Mouse (Mus musculus): ENCODE data around the gene Hdhd3. TPM values are rescaled to one million over a fixed set of nuclear protein-coding genes. Genes with fewer than 3 reads are reported as not detected.

Hdhd3 gene
- 12.7 and 13.8 TPM in 2 replicates for polyA plus RNA-seq (2015; fragmentation: Nextera tagmentation; extraction: Ambion mirVana)

GRCm38 (mm10) chr4:62503374-62503970, at the start of gene Hdhd3:
Hdhd3 (minus strand) TSS chr4:62503467.
- peaks cover 12% of the 10 kb centered on the region for H3K36me3 ChIP-seq (ENCODE audit: control insufficient read depth, insufficient read depth, low read length)
- peaks cover 8% of the 10 kb centered on the region; the same call in 1 of the 2 replicates for H3K4me1 ChIP-seq (ENCODE audit: control insufficient read depth, insufficient read depth, low read length)
- no peaks in the 10 kb centered on the region for H3K9me3 ChIP-seq (replicated peaks; ENCODE audit: control insufficient read depth, low read length, poor library complexity, severe bottlenecking)
- ATAC-seq: no peak
- peak within 1 kb of the TSS; percentile 65; the same call in 1 of the 2 replicates for H3K27ac ChIP-seq (ENCODE audit: low read length)
- H3K27me3 ChIP-seq (ENCODE audit: control insufficient read depth, insufficient read depth, low read depth, low read length): no peaks in the 10 kb centered on the region
- peak within 1 kb of the TSS; percentile 77 for H3K4me3 ChIP-seq (ENCODE audit: low read depth, low read length)
- peak within 1 kb of the TSS; percentile 83 for H3K9ac ChIP-seq (ENCODE audit: low read depth, low read length)
- WGBS: 85% methylated on average over 3 of the region's 3 CpGs
- peak within 1 kb of the TSS; percentile 78 for H3K4me2 ChIP-seq (ENCODE audit: low read length)

- Histone ChIP-seq H3K4me1 (ENCODE audit: control insufficient read depth, insufficient read depth, low read length) (no peaks in the 10 kb centered on the region), H3K4me2 (ENCODE audit: low read length) (no peak overlapping the region), H3K9ac (ENCODE audit: low read depth, low read length) (no peak overlapping the region), H3K27me3 (ENCODE audit: control insufficient read depth, insufficient read depth, low read depth, low read length) (no peaks in the 10 kb centered on the region), H3K9me3 (replicated peaks; ENCODE audit: control insufficient read depth, low read length, poor library complexity, severe bottlenecking) (no peaks in the 10 kb centered on the region), H3K4me3 (ENCODE audit: low read depth, low read length) (no peak overlapping the region), H3K27ac (ENCODE audit: low read length) (no peak overlapping the region), H3K36me3 (ENCODE audit: control insufficient read depth, insufficient read depth, low read length) (no peaks in the 10 kb centered on the region)
- ATAC-seq: no peak
- WGBS: 88% methylated on average over 7 of the region's 7 CpGs
Measured at GRCm38 (mm10) chr4:62551966-62552365, 48.7 kb upstream of the Hdhd3 start.

- H3K4me1 ChIP-seq (ENCODE audit: control insufficient read depth, insufficient read depth, low read length): no peaks in the 10 kb centered on the region
- no peak for ATAC-seq
- H3K4me2 ChIP-seq (ENCODE audit: low read length): no peak overlapping the region
- no peaks in the 10 kb centered on the region for H3K9me3 ChIP-seq (replicated peaks; ENCODE audit: control insufficient read depth, low read length, poor library complexity, severe bottlenecking)
- no peaks in the 10 kb centered on the region for H3K36me3 ChIP-seq (ENCODE audit: control insufficient read depth, insufficient read depth, low read length)
- no peak overlapping the region for H3K27ac ChIP-seq (ENCODE audit: low read length)
- no peaks in the 10 kb centered on the region for H3K27me3 ChIP-seq (ENCODE audit: control insufficient read depth, insufficient read depth, low read depth, low read length)
- H3K4me3 ChIP-seq (ENCODE audit: low read depth, low read length): no peak overlapping the region
- no peak overlapping the region for H3K9ac ChIP-seq (ENCODE audit: low read depth, low read length)
Measured at GRCm38 (mm10) chr4:62544801-62545200, 41.5 kb upstream of the Hdhd3 start.

- ATAC-seq: no peak
- H3K27ac ChIP-seq (ENCODE audit: low read length): no peak overlapping the region
Measured at GRCm38 (mm10) chr4:62543782-62544181, 40.5 kb upstream of the Hdhd3 start.

GRCm38 (mm10) chr4:62541802-62542201, 38.5 kb upstream of the Hdhd3 start:
- H3K9me3 ChIP-seq (replicated peaks; ENCODE audit: control insufficient read depth, low read length, poor library complexity, severe bottlenecking): no peaks in the 10 kb centered on the region
- no peaks in the 10 kb centered on the region for H3K36me3 ChIP-seq (ENCODE audit: control insufficient read depth, insufficient read depth, low read length)
- H3K4me3 ChIP-seq (ENCODE audit: low read depth, low read length): no peak overlapping the region
- no peaks in the 10 kb centered on the region for H3K4me1 ChIP-seq (ENCODE audit: control insufficient read depth, insufficient read depth, low read length)
- H3K9ac ChIP-seq (ENCODE audit: low read depth, low read length): no peak overlapping the region
- 85% methylated on average over 3 of the region's 3 CpGs for WGBS
- no peaks in the 10 kb centered on the region for H3K27me3 ChIP-seq (ENCODE audit: control insufficient read depth, insufficient read depth, low read depth, low read length)
- H3K4me2 ChIP-seq (ENCODE audit: low read length): no peak overlapping the region
- no peak for ATAC-seq
- no peak overlapping the region for H3K27ac ChIP-seq (ENCODE audit: low read length)

More at GRCm38 (mm10) chr4:62543782-62544181, 40.5 kb upstream of the Hdhd3 start:
- Histone ChIP-seq H3K4me2 (ENCODE audit: low read length) (no peak overlapping the region), H3K9ac (ENCODE audit: low read depth, low read length) (no peak overlapping the region), H3K4me1 (ENCODE audit: control insufficient read depth, insufficient read depth, low read length) (no peaks in the 10 kb centered on the region), H3K36me3 (ENCODE audit: control insufficient read depth, insufficient read depth, low read length) (no peaks in the 10 kb centered on the region), H3K27me3 (ENCODE audit: control insufficient read depth, insufficient read depth, low read depth, low read length) (no peaks in the 10 kb centered on the region), H3K4me3 (ENCODE audit: low read depth, low read length) (no peak overlapping the region), H3K9me3 (replicated peaks; ENCODE audit: control insufficient read depth, low read length, poor library complexity, severe bottlenecking) (no peaks in the 10 kb centered on the region)
- 92% methylated on average over 6 of the region's 6 CpGs for WGBS

GRCm38 (mm10) chr4:62533729-62534128, 30.5 kb upstream of the Hdhd3 start:
- Histone ChIP-seq H3K9me3 (replicated peaks; ENCODE audit: control insufficient read depth, low read length, poor library complexity, severe bottlenecking) (no peaks in the 10 kb centered on the region), H3K4me2 (ENCODE audit: low read length) (no peak overlapping the region), H3K9ac (ENCODE audit: low read depth, low read length) (no peak overlapping the region), H3K4me3 (ENCODE audit: low read depth, low read length) (no peak overlapping the region), H3K4me1 (ENCODE audit: control insufficient read depth, insufficient read depth, low read length) (no peaks in the 10 kb centered on the region), H3K27me3 (ENCODE audit: control insufficient read depth, insufficient read depth, low read depth, low read length) (no peaks in the 10 kb centered on the region), H3K36me3 (ENCODE audit: control insufficient read depth, insufficient read depth, low read length) (no peaks in the 10 kb centered on the region), H3K27ac (ENCODE audit: low read length) (no peak overlapping the region)
- WGBS: 79% methylated on average over 6 of the region's 6 CpGs
- no peak for ATAC-seq

- WGBS: 86% methylated on average over 4 of the region's 4 CpGs
- Histone ChIP-seq H3K9ac (ENCODE audit: low read depth, low read length) (no peak overlapping the region), H3K4me3 (ENCODE audit: low read depth, low read length) (no peak overlapping the region), H3K9me3 (replicated peaks; ENCODE audit: control insufficient read depth, low read length, poor library complexity, severe bottlenecking) (no peaks in the 10 kb centered on the region), H3K4me2 (ENCODE audit: low read length) (no peak overlapping the region), H3K27me3 (ENCODE audit: control insufficient read depth, insufficient read depth, low read depth, low read length) (no peaks in the 10 kb centered on the region), H3K4me1 (ENCODE audit: control insufficient read depth, insufficient read depth, low read length) (peaks cover 7% of the 10 kb centered on the region), H3K27ac (ENCODE audit: low read length) (no peak overlapping the region), H3K36me3 (ENCODE audit: control insufficient read depth, insufficient read depth, low read length) (no peaks in the 10 kb centered on the region)
- ATAC-seq: no peak
Measured at GRCm38 (mm10) chr4:62527655-62528054, 24.4 kb upstream of the Hdhd3 start.

GRCm38 (mm10) chr4:62526256-62526655, 23.0 kb upstream of the Hdhd3 start:
- Histone ChIP-seq H3K27ac (ENCODE audit: low read length) (no peak overlapping the region), H3K9ac (ENCODE audit: low read depth, low read length) (no peak overlapping the region), H3K27me3 (ENCODE audit: control insufficient read depth, insufficient read depth, low read depth, low read length) (no peaks in the 10 kb centered on the region), H3K36me3 (ENCODE audit: control insufficient read depth, insufficient read depth, low read length) (no peaks in the 10 kb centered on the region), H3K4me1 (ENCODE audit: control insufficient read depth, insufficient read depth, low read length) (peaks cover 7% of the 10 kb centered on the region), H3K9me3 (replicated peaks; ENCODE audit: control insufficient read depth, low read length, poor library complexity, severe bottlenecking) (no peaks in the 10 kb centered on the region), H3K4me3 (ENCODE audit: low read depth, low read length) (no peak overlapping the region), H3K4me2 (ENCODE audit: low read length) (no peak overlapping the region)
- WGBS: 55% methylated on average over 2 of the region's 2 CpGs
- ATAC-seq: no peak

- Histone ChIP-seq H3K4me1 (ENCODE audit: control insufficient read depth, insufficient read depth, low read length) (peaks cover 9% of the 10 kb centered on the region), H3K4me3 (ENCODE audit: low read depth, low read length) (peak overlapping the region; percentile 82), H3K9me3 (replicated peaks; ENCODE audit: control insufficient read depth, low read length, poor library complexity, severe bottlenecking) (no peaks in the 10 kb centered on the region), H3K36me3 (ENCODE audit: control insufficient read depth, insufficient read depth, low read length) (no peaks in the 10 kb centered on the region), H3K4me2 (ENCODE audit: low read length) (peak overlapping the region; percentile 51), H3K9ac (ENCODE audit: low read depth, low read length) (peak overlapping the region; percentile 81; the same call in 1 of the 2 replicates), H3K27ac (ENCODE audit: low read length) (no peak overlapping the region; the same call in 1 of the 2 replicates), H3K27me3 (ENCODE audit: control insufficient read depth, insufficient read depth, low read depth, low read length) (no peaks in the 10 kb centered on the region)
- ATAC-seq: no peak
- under 1% methylated on average over 10 of the region's 10 CpGs for WGBS
Measured at GRCm38 (mm10) chr4:62525489-62525811, 22.2 kb upstream of the Hdhd3 start.
